Mouse (Mus musculus) limb, embryonic 11.5 days (tissue): ENCODE data around the gene Repin1. TPM values are rescaled to one million over a fixed set of nuclear protein-coding genes. Genes with fewer than 3 reads are reported as not detected.

ENCODE experiments used
- ATAC-seq: fragments of 200-750 bp; cut with Nextera tagmentation; 2 replicates; pipeline ENCODE4 v1.8.0; 2017; ENCODE audit warnings: low read depth; ENCODE audit not compliant: insufficient number of reproducible peaks, low FRiP score, low TSS enrichment
- DNase-seq: peaks from one replicate; pipeline ENCODE4 v3.0.0-alpha.2; 2015; ENCODE audit warnings: low spot score
- H3K27ac ChIP-seq: fragments of 300-500 bp; sonication (generic); replicated peaks from 2 replicates; pipeline ENCODE4 v1.5.1; 2014; ENCODE audit warnings: low read depth, mild to moderate bottlenecking, low read length
- H3K27me3 ChIP-seq: fragments of 300-500 bp; sonication (generic); 2 replicates; pipeline ENCODE4 v1.6.1; 2014; ENCODE audit warnings: mild to moderate bottlenecking, low read length, mixed read lengths; ENCODE audit not compliant: control insufficient read depth, insufficient read depth
- H3K36me3 ChIP-seq: fragments of 300-500 bp; sonication (generic); 2 replicates; pipeline ENCODE4 v1.6.1; 2014; ENCODE audit warnings: mild to moderate bottlenecking, low read length, moderate library complexity, mixed read lengths; ENCODE audit not compliant: control insufficient read depth, insufficient read depth
- H3K4me1 ChIP-seq: fragments of 300-500 bp; sonication (generic); 2 replicates; pipeline ENCODE4 v1.6.1; 2014; ENCODE audit warnings: low read length, mixed read lengths; ENCODE audit not compliant: control insufficient read depth, insufficient read depth
- H3K4me2 ChIP-seq: fragments of 300-500 bp; sonication (generic); 2 replicates; pipeline ENCODE4 v1.6.1; 2014; ENCODE audit warnings: low read depth, mild to moderate bottlenecking, moderate library complexity; ENCODE audit not compliant: severe bottlenecking
- H3K4me3 ChIP-seq: fragments of 300-500 bp; sonication (generic); 2 replicates; pipeline ENCODE4 v1.5.1; 2014; ENCODE audit warnings: low read depth, low read length
- H3K9ac ChIP-seq: fragments of 300-500 bp; sonication (generic); 2 replicates; pipeline ENCODE4 v1.6.1; 2014; ENCODE audit warnings: mild to moderate bottlenecking, low read length
- H3K9me3 ChIP-seq: fragments of 300-500 bp; sonication (generic); 2 replicates; pipeline ENCODE4 v1.6.1; 2016; ENCODE audit warnings: low read length; ENCODE audit not compliant: control insufficient read depth
- whole genome bisulfite sequencing: fragments of 180-500 bp; shearing (Covaris S2); extraction: QIAGEN DNeasy Blood & Tissue Kit; methylation state at CpG from one replicate; pipeline ENCODE4 v1.1.7; 2014; 5-methylcytosine and 5-hydroxymethylcytosine counted together
- polyA plus RNA-seq: library from polyadenylated mRNA; unstranded; fragments of >200 nt; fragmentation: Nextera tagmentation; extraction: Ambion mirVana; gene quantifications from 2 replicates; pipeline ENCODE4 v1.2.1, GENCODE M21; 2014

The Repin1 gene
- polyA plus RNA-seq, 1 experiment from 2014 or later = 46.1 TPM

- Histone ChIP-seq H3K9ac (peak overlapping the region; percentile 76), H3K4me1 (peaks cover 3% of the 10 kb centered on the region; the same call in 1 of the 2 replicates), H3K27me3 (no peaks in the 10 kb centered on the region), H3K4me2 (peak overlapping the region; percentile 68), H3K27ac (peak overlapping the region; percentile 93), H3K4me3 (peak overlapping the region; percentile 32), H3K36me3 (no peaks in the 10 kb centered on the region), H3K9me3 (no peaks in the 10 kb centered on the region)
- 38% methylated on average over 13 of the region's 14 CpGs for WGBS
- ATAC-seq (peak; percentile 61; the same call in 1 of the 2 replicates), DNase-seq (peak; percentile 69)
Measured at GRCm38 (mm10) chr6:48555104-48555890, 38.4 kb upstream of the Repin1 start.

GRCm38 (mm10) chr6:48555956-48556355 is 37.7 kb upstream of the Repin1 start:
- peaks cover 3% of the 10 kb centered on the region; the same call in 1 of the 2 replicates for H3K4me1 ChIP-seq
- no peaks in the 10 kb centered on the region for H3K9me3 ChIP-seq
- DNase-seq (no peak), ATAC-seq (no peak)
- no peaks in the 10 kb centered on the region for H3K27me3 ChIP-seq
- WGBS = 87% methylated on average over 3 of the region's 3 CpGs
- H3K4me2 ChIP-seq = no peak overlapping the region
- H3K9ac ChIP-seq = no peak overlapping the region
- H3K36me3 ChIP-seq = no peaks in the 10 kb centered on the region
- H3K4me3 ChIP-seq = no peak overlapping the region
- H3K27ac ChIP-seq = no peak overlapping the region

- Histone ChIP-seq H3K4me1 (no peaks in the 10 kb centered on the region), H3K36me3 (no peaks in the 10 kb centered on the region), H3K9ac (no peak overlapping the region), H3K9me3 (no peaks in the 10 kb centered on the region), H3K27me3 (no peaks in the 10 kb centered on the region), H3K27ac (no peak overlapping the region), H3K4me3 (no peak overlapping the region), H3K4me2 (no peak overlapping the region)
- ATAC-seq (no peak), DNase-seq (no peak)
- 93% methylated on average over 4 of the region's 4 CpGs for WGBS
Measured at GRCm38 (mm10) chr6:48565693-48566310, 27.9 kb upstream of the Repin1 start.

- H3K27ac ChIP-seq = no peak overlapping the region
- no peaks in the 10 kb centered on the region for H3K4me1 ChIP-seq
- H3K4me2 ChIP-seq = no peak overlapping the region
- no peak for DNase-seq
- H3K9ac ChIP-seq = 0 out of 2 replicates have a peak overlapping the region, but pooled peaks have one; percentile 7
- no peaks in the 10 kb centered on the region for H3K27me3 ChIP-seq
- no peak overlapping the region for H3K4me3 ChIP-seq
- no peaks in the 10 kb centered on the region for H3K36me3 ChIP-seq
- 79% methylated on average over 5 of the region's 5 CpGs for WGBS
- no peak for ATAC-seq
- H3K9me3 ChIP-seq = no peaks in the 10 kb centered on the region
Measured at GRCm38 (mm10) chr6:48566312-48566711, 27.4 kb upstream of the Repin1 start.

- WGBS = 91% methylated on average over 21 of the region's 21 CpGs
Measured at GRCm38 (mm10) chr6:48568036-48568984, 25.4 kb upstream of the Repin1 start.

GRCm38 (mm10) chr6:48569065-48569807 is 24.4 kb upstream of the Repin1 start:
- Histone ChIP-seq H3K4me3 (no peak overlapping the region), H3K9me3 (no peaks in the 10 kb centered on the region), H3K9ac (no peak overlapping the region), H3K4me1 (peaks cover 5% of the 10 kb centered on the region), H3K27ac (no peak overlapping the region), H3K27me3 (no peaks in the 10 kb centered on the region), H3K36me3 (no peaks in the 10 kb centered on the region), H3K4me2 (no peak overlapping the region)
- no peak for ATAC-seq
- 92% methylated on average over 8 of the region's 8 CpGs for WGBS
- no peak for DNase-seq

More at GRCm38 (mm10) chr6:48568036-48568984, 25.4 kb upstream of the Repin1 start:
- Histone ChIP-seq H3K27me3 (no peaks in the 10 kb centered on the region), H3K4me2 (no peak overlapping the region), H3K9ac (no peak overlapping the region), H3K36me3 (no peaks in the 10 kb centered on the region), H3K9me3 (no peaks in the 10 kb centered on the region), H3K4me1 (peaks cover 3% of the 10 kb centered on the region), H3K27ac (no peak overlapping the region), H3K4me3 (no peak overlapping the region)
- DNase-seq (no peak), ATAC-seq (no peak)

- no peak overlapping the region for H3K4me2 ChIP-seq
- no peak overlapping the region for H3K4me3 ChIP-seq
- no peak overlapping the region for H3K9ac ChIP-seq
- no peaks in the 10 kb centered on the region for H3K9me3 ChIP-seq
- H3K36me3 ChIP-seq = no peaks in the 10 kb centered on the region
- ATAC-seq (no peak), DNase-seq (no peak)
- no peak overlapping the region for H3K27ac ChIP-seq
- no peaks in the 10 kb centered on the region for H3K27me3 ChIP-seq
- WGBS = 92% methylated on average over 5 of the region's 5 CpGs
- peaks cover 5% of the 10 kb centered on the region for H3K4me1 ChIP-seq
Measured at GRCm38 (mm10) chr6:48572014-48572413, 21.7 kb upstream of the Repin1 start.
